Mouse (Mus musculus): ENCODE results near the gene Grip1.

Gene Grip1

GRCm38 (mm10) chr10:119742722-119743121 lies 289.1 kb downstream of the Grip1 start:
- DNase-seq (ENCODE audit: low read depth, low spot score) = no peak

DNA sequence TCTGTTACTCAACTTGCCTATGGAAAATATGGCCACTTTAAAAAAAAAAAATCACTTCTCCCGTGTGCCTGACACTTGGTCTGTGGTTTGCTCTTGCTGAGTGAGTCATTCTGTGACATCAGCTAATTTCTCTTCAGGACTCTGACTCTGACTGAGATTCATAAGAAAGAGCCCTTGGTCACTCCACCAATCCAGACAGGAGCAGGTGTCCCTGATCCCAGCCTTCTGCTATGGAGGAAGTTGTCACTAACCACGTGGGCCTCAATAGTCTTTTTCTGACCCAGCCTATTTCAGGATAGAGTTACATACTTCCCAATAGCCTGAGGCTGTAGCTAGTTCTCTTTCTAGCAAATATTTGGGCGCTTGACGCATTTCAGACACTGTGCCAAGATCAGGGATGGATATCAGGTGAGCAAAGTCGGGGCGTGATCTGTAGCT lies 298.8 kb downstream of the Grip1 start:
- DNase-seq (ENCODE audit: low read depth, low spot score) = no peak

GRCm38 (mm10) chr10:119756271-119756670 lies 302.6 kb downstream of the Grip1 start:
- DNase-seq (ENCODE audit: low read depth, low spot score) = no peak

GRCm38 (mm10) chr10:119757219-119757618 lies 303.6 kb downstream of the Grip1 start:
- DNase-seq (ENCODE audit: low read depth, low spot score) = no peak

DNA sequence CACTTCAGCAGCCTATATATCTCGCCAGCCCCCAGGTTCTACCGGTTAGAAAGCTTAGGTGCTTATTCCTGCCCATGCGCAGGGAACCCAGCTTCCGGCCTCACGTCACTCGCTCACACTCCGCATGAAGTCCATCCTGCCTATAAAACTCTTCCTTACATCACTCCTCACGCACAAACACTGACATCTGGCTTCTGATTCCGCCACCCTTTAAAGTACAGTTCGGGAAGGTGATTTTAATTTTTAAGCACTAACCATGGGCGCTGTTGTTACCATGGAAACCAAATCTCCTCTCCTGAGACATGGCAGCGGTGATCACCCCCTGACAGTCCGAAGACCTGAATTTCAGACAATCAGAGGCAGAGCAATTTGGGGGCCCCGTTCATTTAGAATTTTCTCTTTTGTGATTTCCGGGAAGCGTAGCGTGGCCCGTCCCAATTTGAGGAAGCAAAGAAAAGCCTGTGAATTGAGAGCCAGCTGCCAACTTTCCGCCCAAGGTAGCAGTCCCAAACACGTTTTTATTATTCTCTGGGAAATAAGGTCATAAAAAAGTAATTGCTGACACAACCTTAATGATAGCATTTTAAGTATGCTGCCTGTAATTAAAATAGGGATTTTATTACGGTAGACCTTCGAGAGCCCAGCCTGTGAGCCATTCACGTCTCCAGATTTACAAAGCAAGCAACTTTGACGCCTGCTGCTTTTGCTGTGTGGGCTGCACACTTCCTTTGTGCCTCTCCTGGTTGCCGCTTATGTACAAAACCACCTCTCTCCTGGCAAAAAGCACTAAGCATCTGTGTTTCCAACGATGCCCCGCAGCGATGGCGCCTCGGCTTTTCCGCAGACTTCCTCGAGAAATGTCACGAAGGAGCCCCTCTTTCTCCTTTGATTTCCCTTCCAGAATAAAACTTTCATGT lies 308.1 kb downstream of the Grip1 start:
- peak; percentile 67 for DNase-seq (ENCODE audit: low read depth, low spot score)

DNA sequence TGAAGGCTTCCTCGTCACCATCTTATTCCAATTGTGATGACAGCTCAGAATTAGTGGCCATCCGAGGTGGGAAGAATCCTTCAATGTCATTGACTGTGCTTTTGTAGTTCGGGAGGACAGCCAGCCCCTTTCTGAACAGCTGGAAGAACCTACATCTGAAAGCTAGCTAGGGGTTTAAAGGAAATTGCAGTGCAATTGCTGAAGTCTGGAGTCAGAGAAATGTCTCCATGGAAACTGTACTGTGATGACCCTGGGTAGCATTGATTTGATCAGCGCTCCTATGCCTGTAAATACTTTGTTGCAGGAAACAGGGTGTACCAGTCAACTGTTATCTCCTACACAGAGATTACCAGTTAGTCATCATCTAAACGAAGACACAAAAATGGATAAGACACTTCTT lies 325.2 kb downstream of the Grip1 start:
- DNase-seq (ENCODE audit: low read depth, low spot score) = no peak

DNA sequence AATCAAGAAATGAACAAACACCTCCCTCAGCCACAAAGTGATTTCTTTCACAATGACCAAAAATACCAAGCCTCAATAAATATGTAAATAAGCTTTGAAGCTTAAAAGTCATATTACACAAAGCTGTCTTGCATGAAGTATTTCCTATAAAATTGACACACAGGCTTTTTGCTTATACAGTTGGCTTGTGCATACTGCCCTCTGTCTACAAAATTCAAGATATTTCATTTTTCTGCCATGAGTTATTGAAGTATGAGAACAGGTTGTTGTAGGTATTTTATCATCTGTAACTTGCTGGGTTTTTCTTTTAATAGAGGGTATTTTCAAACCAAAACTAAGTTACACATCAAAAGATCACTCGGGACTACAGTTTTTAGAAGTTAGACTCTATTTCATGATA lies 326.0 kb downstream of the Grip1 start:
- no peak for DNase-seq (ENCODE audit: low read depth, low spot score)

GRCm38 (mm10) chr10:119790507-119790906 lies 336.9 kb downstream of the Grip1 start:
- no peak for DNase-seq (ENCODE audit: low read depth, low spot score)

DNA sequence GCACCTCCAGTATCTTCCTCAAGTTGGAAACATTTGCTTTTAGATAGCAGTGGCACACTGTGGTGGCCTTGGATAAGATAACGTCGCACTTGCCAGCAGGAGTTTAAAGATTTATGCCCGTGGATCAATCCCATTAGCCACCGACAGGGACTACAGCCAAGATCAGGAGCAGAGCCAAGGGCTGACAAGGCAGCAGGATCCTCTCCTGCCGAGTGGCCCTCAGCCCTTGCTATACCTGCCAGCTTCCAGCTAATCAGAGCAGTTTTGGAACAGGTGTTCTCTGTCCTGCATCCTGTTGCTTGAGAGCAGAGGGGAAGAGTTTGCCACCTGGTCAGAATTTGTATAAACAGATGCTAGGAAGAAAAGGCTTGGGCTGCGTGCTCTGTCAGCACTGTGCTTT lies 348.8 kb downstream of the Grip1 start:
- no peak for DNase-seq (ENCODE audit: low read depth, low spot score)

- peak; percentile 88 for DNase-seq (ENCODE audit: low read depth, low spot score)
Measured at GRCm38 (mm10) chr10:119803633-119804422, 350.2 kb downstream of the Grip1 start.

DNA sequence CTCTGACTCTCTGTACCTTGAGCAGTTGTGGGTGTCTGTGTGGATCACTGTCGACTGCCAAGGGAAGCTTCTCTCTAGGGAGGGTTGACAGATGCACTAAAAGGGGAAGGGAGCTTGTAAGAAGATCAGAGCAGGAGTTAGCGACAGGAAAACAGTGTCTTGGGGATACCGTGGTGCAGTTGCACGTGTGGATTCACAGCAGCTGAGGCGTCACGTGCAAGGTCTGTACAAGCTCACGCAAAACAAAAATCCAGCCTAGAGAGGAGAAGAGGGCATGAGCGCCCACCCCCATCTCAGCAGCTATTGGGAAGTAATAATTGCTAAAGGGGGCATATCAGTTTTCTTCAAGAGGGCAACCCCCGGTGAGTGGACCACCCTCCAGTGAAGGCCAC lies 350.8 kb downstream of the Grip1 start:
- no peak for DNase-seq (ENCODE audit: low read depth, low spot score)

DNA sequence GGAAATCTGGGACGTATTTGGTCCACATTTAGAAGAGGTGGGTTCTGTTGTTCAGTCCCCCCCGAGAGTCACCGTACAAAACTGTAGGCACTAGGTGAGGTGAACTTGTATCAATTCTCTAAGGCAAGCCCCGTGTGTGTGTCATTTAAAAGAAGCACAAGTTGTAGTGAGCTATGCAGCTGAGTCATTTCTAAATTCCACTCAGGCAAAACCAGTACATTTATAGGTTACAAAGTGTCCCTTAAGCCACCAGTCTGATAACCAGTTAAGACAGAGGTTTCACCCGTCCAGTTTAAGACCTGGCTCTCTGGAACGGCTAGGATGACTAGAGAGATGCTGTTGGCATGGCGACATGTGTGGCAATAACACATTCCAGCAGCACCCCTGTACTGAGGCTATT lies 351.5 kb downstream of the Grip1 start:
- DNase-seq (ENCODE audit: low read depth, low spot score) = no peak

- no peak for DNase-seq (ENCODE audit: low read depth, low spot score)
Measured at GRCm38 (mm10) chr10:119806151-119806550, 352.5 kb downstream of the Grip1 start.

GRCm38 (mm10) chr10:119808384-119808783 lies 354.8 kb downstream of the Grip1 start:
- no peak for DNase-seq (ENCODE audit: low read depth, low spot score)

DNA sequence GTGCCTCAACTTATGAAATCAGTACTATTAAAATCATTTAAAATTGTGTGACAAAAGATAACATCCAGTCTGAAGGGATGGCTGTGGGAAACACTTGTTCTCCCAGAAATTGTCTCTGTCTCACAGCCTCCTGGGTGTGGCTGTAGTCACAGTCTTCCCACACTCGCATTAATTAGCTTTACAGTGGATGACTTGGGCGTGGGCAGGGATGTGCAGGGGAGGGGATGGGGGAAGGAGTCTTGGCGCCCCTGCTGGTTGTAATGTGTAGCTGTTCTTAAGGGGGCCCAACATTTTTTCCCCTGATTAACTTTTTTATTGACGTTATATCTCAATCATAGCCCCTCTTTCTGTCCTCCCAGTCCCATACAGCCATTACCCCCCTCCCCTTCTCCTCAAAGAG lies 360.5 kb downstream of the Grip1 start:
- DNase-seq (ENCODE audit: low read depth, low spot score) = no peak

- no peak for DNase-seq (ENCODE audit: low read depth, low spot score)
Measured at GRCm38 (mm10) chr10:119816001-119816400, 362.4 kb downstream of the Grip1 start.

GRCm38 (mm10) chr10:119818381-119818780 lies 364.8 kb downstream of the Grip1 start:
- no peak for DNase-seq (ENCODE audit: low read depth, low spot score)

- no peak for DNase-seq (ENCODE audit: low read depth, low spot score)
Measured at GRCm38 (mm10) chr10:119819102-119819681, 365.6 kb downstream of the Grip1 start.

DNA sequence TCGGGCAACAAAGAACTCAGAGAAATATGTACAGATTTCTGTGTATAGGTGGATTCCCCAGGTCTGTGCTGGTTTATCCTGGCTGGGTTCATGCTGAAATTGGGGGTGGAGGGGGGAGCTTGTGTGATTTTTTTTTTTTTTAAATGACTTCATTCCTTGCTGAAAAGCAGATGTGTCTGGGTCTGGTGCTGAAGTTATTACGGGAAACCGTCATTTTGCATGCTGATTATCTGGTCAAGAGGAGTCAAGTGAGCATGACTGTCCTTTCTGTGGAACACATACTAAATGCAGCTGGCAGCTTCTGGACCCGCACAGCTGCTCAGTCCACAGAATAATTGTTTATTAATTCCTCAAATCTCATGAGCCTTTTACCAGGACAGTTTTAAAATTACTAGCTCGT lies 366.1 kb downstream of the Grip1 start:
- DNase-seq (ENCODE audit: low read depth, low spot score) = no peak

- DNase-seq (ENCODE audit: low read depth, low spot score) = no peak
Measured at GRCm38 (mm10) chr10:119820428-119820827, 366.8 kb downstream of the Grip1 start.

DNA sequence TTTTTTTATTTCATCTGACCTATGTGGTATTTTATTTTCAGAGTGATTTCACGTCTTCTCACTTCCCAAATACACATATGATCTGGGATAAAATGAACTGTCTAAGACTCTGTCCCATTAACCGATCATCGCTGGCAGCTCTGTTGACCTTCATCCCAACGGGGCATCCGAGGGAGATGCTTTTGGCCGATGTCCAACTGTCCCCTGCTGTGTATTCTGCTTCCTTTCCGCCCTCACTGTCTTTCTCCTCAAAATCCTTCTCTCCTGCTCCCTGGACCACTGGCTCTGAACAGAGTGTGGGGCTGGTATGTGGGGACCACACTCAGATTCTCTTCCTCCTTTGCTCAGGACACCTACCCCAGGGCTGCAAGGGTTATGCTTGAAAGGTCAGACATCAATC lies 370.1 kb downstream of the Grip1 start:
- DNase-seq (ENCODE audit: low read depth, low spot score) = no peak

- no peak for DNase-seq (ENCODE audit: low read depth, low spot score)
Measured at GRCm38 (mm10) chr10:119824521-119824920, 370.9 kb downstream of the Grip1 start.

All from forelimb bud, embryonic 11.5 days (tissue).